Mouse (Mus musculus): Measurements from ENCODE around the gene Knstrn. TPM values are rescaled to one million over a fixed set of nuclear protein-coding genes. Genes with fewer than 3 reads are reported as not detected.
A peak's percentile ranks its signal among the peaks of the same experiment; 100 is the strongest.

The Knstrn gene
- total RNA-seq (2015) (50.8 and 55.8 TPM in 2 replicates), total RNA-seq (2017) (215 and 245 TPM in 2 replicates)

- peak; percentile 99 for ATAC-seq (replicated peaks; ENCODE audit: poor library complexity)
Measured at GRCm38 (mm10) chr2:118813981-118814836, at the start of gene Knstrn. Knstrn (plus strand) TSS chr2:118814003.

- ATAC-seq (replicated peaks; ENCODE audit: poor library complexity): no peak
Measured at GRCm38 (mm10) chr2:118764094-118764831, 49.5 kb upstream of the Knstrn start.

- ATAC-seq (replicated peaks; ENCODE audit: poor library complexity): no peak
Measured at GRCm38 (mm10) chr2:118764875-118765274, 48.9 kb upstream of the Knstrn start.

- ATAC-seq (replicated peaks; ENCODE audit: poor library complexity): peak; percentile 29; the same call in 1 of the 2 replicates
Measured at GRCm38 (mm10) chr2:118766041-118767033, 47.5 kb upstream of the Knstrn start.

GRCm38 (mm10) chr2:118772158-118772874 lies 41.5 kb upstream of the Knstrn start, which contains the start of gene Phgr1:
Phgr1 (plus strand) TSS chr2:118772769.
- peak; percentile 37 for ATAC-seq (replicated peaks; ENCODE audit: poor library complexity)

- no peak for ATAC-seq (replicated peaks; ENCODE audit: poor library complexity)
Measured at GRCm38 (mm10) chr2:118774536-118774935, 39.3 kb upstream of the Knstrn start.

- 0 out of 2 replicates have a peak, but pooled peaks have one; percentile 7 for ATAC-seq (replicated peaks; ENCODE audit: poor library complexity)
Measured at GRCm38 (mm10) chr2:118775396-118775795, 38.4 kb upstream of the Knstrn start.

GRCm38 (mm10) chr2:118775846-118776245 lies 38.0 kb upstream of the Knstrn start:
- ATAC-seq (replicated peaks; ENCODE audit: poor library complexity): no peak

GRCm38 (mm10) chr2:118776295-118776694 lies 37.5 kb upstream of the Knstrn start:
- ATAC-seq (replicated peaks; ENCODE audit: poor library complexity): no peak

- no peak for ATAC-seq (replicated peaks; ENCODE audit: poor library complexity)
Measured at GRCm38 (mm10) chr2:118778418-118778817, 35.4 kb upstream of the Knstrn start.

GRCm38 (mm10) chr2:118779065-118779464 lies 34.7 kb upstream of the Knstrn start:
- ATAC-seq (replicated peaks; ENCODE audit: poor library complexity): no peak

GRCm38 (mm10) chr2:118779504-118780480 lies 34.0 kb upstream of the Knstrn start, which contains the start of gene Disp2:
Disp2 (plus strand) TSS chr2:118779719.
- ATAC-seq (replicated peaks; ENCODE audit: poor library complexity): peak; percentile 95

GRCm38 (mm10) chr2:118781115-118781514 lies 32.7 kb upstream of the Knstrn start:
- ATAC-seq (replicated peaks; ENCODE audit: poor library complexity): no peak

- no peak for ATAC-seq (replicated peaks; ENCODE audit: poor library complexity)
Measured at GRCm38 (mm10) chr2:118782303-118782702, 31.5 kb upstream of the Knstrn start.

- ATAC-seq (replicated peaks; ENCODE audit: poor library complexity): no peak
Measured at GRCm38 (mm10) chr2:118783093-118783492, 30.7 kb upstream of the Knstrn start.

GRCm38 (mm10) chr2:118783663-118784062 lies 30.1 kb upstream of the Knstrn start:
- no peak for ATAC-seq (replicated peaks; ENCODE audit: poor library complexity)

- ATAC-seq (replicated peaks; ENCODE audit: poor library complexity): no peak
Measured at GRCm38 (mm10) chr2:118786525-118786924, 27.3 kb upstream of the Knstrn start.

- ATAC-seq (replicated peaks; ENCODE audit: poor library complexity): peak; percentile 35
Measured at GRCm38 (mm10) chr2:118789501-118789900, 24.3 kb upstream of the Knstrn start.

- ATAC-seq (replicated peaks; ENCODE audit: poor library complexity): no peak
Measured at GRCm38 (mm10) chr2:118790221-118790550, 23.6 kb upstream of the Knstrn start.

All from megakaryocyte progenitor cell, adult 5-6 weeks (primary cell).